Mouse (Mus musculus): Measurements from ENCODE around the gene Mon1b. TPM values are rescaled to one million over a fixed set of nuclear protein-coding genes. Genes with fewer than 3 reads are reported as not detected.

Gene Mon1b
- polyA plus RNA-seq, 1 experiment, result 4.2 TPM

GRCm38 (mm10) chr8:113676811-113677210, 41.4 kb downstream of the Mon1b start:
- WGBS, result 75% methylated on average over 1 of the region's 1 CpGs
- no peaks in the 10 kb centered on the region; the same call in 1 of the 2 replicates for H3K4me1 ChIP-seq (ENCODE audit: control insufficient read depth, insufficient read depth, low read length)
- H3K27ac ChIP-seq (ENCODE audit: control insufficient read depth, insufficient read depth, low read depth, low read length, poor library complexity), result no peak overlapping the region
- no peak overlapping the region for H3K4me3 ChIP-seq (replicated peaks; ENCODE audit: control insufficient read depth, low read depth, low read length)
- TF ChIP-seq POLR2A (IDR thresholded peaks at IDR 0.05; ENCODE audit: borderline replicate concordance, control insufficient read depth, low read depth, low read length) (no peak), CTCF (IDR thresholded peaks at IDR 0.05; ENCODE audit: control insufficient read depth, insufficient read depth, low read length) (no peak)

DNA sequence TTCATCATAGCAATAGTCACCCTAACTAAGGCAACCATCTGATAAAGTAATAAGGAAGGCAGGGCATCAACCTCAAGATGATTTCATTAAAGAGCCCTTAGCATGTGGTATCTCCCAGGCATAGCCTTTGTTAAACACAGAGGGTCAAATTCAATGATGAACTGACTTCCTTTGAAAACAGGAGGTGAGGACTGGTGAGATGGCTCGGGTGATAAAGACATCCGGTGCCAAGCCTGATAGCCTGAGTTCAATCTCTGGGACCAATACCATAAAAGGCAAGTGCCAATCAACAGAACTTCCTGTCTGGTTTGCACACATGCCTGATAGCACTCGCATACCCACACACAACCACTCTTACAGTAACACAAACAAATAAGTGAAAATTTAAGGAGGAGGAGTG, 44.0 kb downstream of the Mon1b start:
- Histone ChIP-seq H3K27ac (ENCODE audit: control insufficient read depth, insufficient read depth, low read depth, low read length, poor library complexity) (no peak overlapping the region), H3K4me3 (replicated peaks; ENCODE audit: control insufficient read depth, low read depth, low read length) (no peak overlapping the region), H3K4me1 (ENCODE audit: control insufficient read depth, insufficient read depth, low read length) (no peaks in the 10 kb centered on the region; the same call in 1 of the 2 replicates)
- 4% methylated on average over 3 of the region's 3 CpGs for WGBS
- TF ChIP-seq POLR2A (IDR thresholded peaks at IDR 0.05; ENCODE audit: borderline replicate concordance, control insufficient read depth, low read depth, low read length) (no peak), CTCF (IDR thresholded peaks at IDR 0.05; ENCODE audit: control insufficient read depth, insufficient read depth, low read length) (no peak)

- 47% methylated on average over 17 of the region's 17 CpGs for WGBS
- Histone ChIP-seq H3K27ac (ENCODE audit: control insufficient read depth, insufficient read depth, low read depth, low read length, poor library complexity) (no peak overlapping the region), H3K4me1 (ENCODE audit: control insufficient read depth, insufficient read depth, low read length) (no peaks in the 10 kb centered on the region), H3K4me3 (replicated peaks; ENCODE audit: control insufficient read depth, low read depth, low read length) (no peak overlapping the region)
- TF ChIP-seq CTCF (IDR thresholded peaks at IDR 0.05; ENCODE audit: control insufficient read depth, insufficient read depth, low read length) (no peak), POLR2A (IDR thresholded peaks at IDR 0.05; ENCODE audit: borderline replicate concordance, control insufficient read depth, low read depth, low read length) (no peak)
Observed at GRCm38 (mm10) chr8:113687889-113688542, 52.6 kb downstream of the Mon1b start.

DNA sequence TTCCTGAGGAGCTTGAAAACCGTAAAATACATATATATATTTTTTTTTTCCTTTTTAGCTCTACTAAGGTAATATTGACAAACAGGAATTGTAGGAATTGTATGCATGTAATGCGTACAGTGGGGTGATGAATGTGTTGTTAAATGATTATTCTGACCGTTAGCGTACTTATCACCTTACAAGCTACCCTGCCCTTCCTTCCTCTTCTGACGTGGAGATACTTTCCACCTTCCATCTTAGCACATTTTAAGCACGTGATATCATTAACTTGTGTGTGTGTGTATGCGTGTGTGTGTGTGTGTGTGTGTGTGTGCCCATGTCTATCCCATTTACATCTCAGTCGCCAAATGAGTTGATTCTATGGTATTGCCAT, 53.1 kb downstream of the Mon1b start:
- TF ChIP-seq CTCF (IDR thresholded peaks at IDR 0.05; ENCODE audit: control insufficient read depth, insufficient read depth, low read length) (no peak), POLR2A (IDR thresholded peaks at IDR 0.05; ENCODE audit: borderline replicate concordance, control insufficient read depth, low read depth, low read length) (no peak)
- no peak overlapping the region for H3K27ac ChIP-seq (ENCODE audit: control insufficient read depth, insufficient read depth, low read depth, low read length, poor library complexity)
- H3K4me3 ChIP-seq (replicated peaks; ENCODE audit: control insufficient read depth, low read depth, low read length), result no peak overlapping the region
- no peaks in the 10 kb centered on the region for H3K4me1 ChIP-seq (ENCODE audit: control insufficient read depth, insufficient read depth, low read length)
- WGBS, result 34% methylated on average over 8 of the region's 8 CpGs

- no peak overlapping the region for H3K4me3 ChIP-seq (replicated peaks; ENCODE audit: control insufficient read depth, low read depth, low read length)
- H3K4me1 ChIP-seq (ENCODE audit: control insufficient read depth, insufficient read depth, low read length), result no peaks in the 10 kb centered on the region
- WGBS, result 83% methylated on average over 14 of the region's 14 CpGs
- TF ChIP-seq POLR2A (IDR thresholded peaks at IDR 0.05; ENCODE audit: borderline replicate concordance, control insufficient read depth, low read depth, low read length) (no peak), CTCF (IDR thresholded peaks at IDR 0.05; ENCODE audit: control insufficient read depth, insufficient read depth, low read length) (no peak)
- no peak overlapping the region for H3K27ac ChIP-seq (ENCODE audit: control insufficient read depth, insufficient read depth, low read depth, low read length, poor library complexity)
Observed at GRCm38 (mm10) chr8:113691622-113692343, 56.4 kb downstream of the Mon1b start.

Other genes starting within 250 kb of the Mon1b start
- 2.0 TPM in 1 of 2 replicates, not detected in the other for gene Syce1l, start 7.6 kb downstream of the Mon1b start, polyA plus RNA-seq (2011; ENCODE audit: insufficient read depth, insufficient read length, low replicate concordance, missing spikeins)
- gene Adamts18, start 213.2 kb downstream of the Mon1b start, polyA plus RNA-seq (2011; ENCODE audit: insufficient read depth, insufficient read length, low replicate concordance, missing spikeins), result not detected in 2 replicates

Data from bone marrow, adult 2 months (tissue).